Mouse (Mus musculus): ENCODE data around the gene Ddx39b.

- TF ChIP-seq CTCF (IDR thresholded peaks at IDR 0.05; ENCODE audit: extremely low read depth, insufficient read length, insufficient replicate concordance, low read depth, low read length) (no peak), POLR2A (IDR thresholded peaks at IDR 0.05; ENCODE audit: low read depth, low read length) (no peak)
Observed at GRCm38 (mm10) chr17:35232659-35233058, 8.9 kb upstream of the Ddx39b start.
